Mouse (Mus musculus): ENCODE results near the gene Ctsl. TPM values are rescaled to one million over a fixed set of nuclear protein-coding genes. Genes with fewer than 3 reads are reported as not detected.

Ctsl gene
- polyA plus RNA-seq, 1 experiment from 2014 or later = 117 TPM

GRCm38 (mm10) chr13:64332321-64332720, 38.4 kb downstream of the Ctsl start:
- no peak for ATAC-seq
- WGBS = 83% methylated on average over 6 of the region's 6 CpGs

GRCm38 (mm10) chr13:64322561-64323281, 48.0 kb downstream of the Ctsl start:
- no peaks in the 10 kb centered on the region for H3K27me3 ChIP-seq (replicated peaks; ENCODE audit: control insufficient read depth, insufficient read depth, low read length)
- no peaks in the 10 kb centered on the region for H3K36me3 ChIP-seq (ENCODE audit: control insufficient read depth, insufficient read depth)
- no peaks in the 10 kb centered on the region for H3K9me3 ChIP-seq (ENCODE audit: control insufficient read depth, low read length)
- no peak for ATAC-seq
- H3K4me1 ChIP-seq (replicated peaks; ENCODE audit: control insufficient read depth, insufficient read depth, low read length) = no peaks in the 10 kb centered on the region
- no peak overlapping the region for H3K4me3 ChIP-seq (replicated peaks; ENCODE audit: low read length)
- H3K9ac ChIP-seq (replicated peaks; ENCODE audit: low read depth, low read length) = no peak overlapping the region
- H3K27ac ChIP-seq (ENCODE audit: low read length) = no peak overlapping the region
- no peak overlapping the region for H3K4me2 ChIP-seq (ENCODE audit: low read length)
- 90% methylated on average over 8 of the region's 8 CpGs for WGBS

More at GRCm38 (mm10) chr13:64332321-64332720, 38.4 kb downstream of the Ctsl start:
- Histone ChIP-seq H3K4me2 (ENCODE audit: low read length) (no peak overlapping the region), H3K4me3 (replicated peaks; ENCODE audit: low read length) (no peak overlapping the region), H3K4me1 (replicated peaks; ENCODE audit: control insufficient read depth, insufficient read depth, low read length) (no peaks in the 10 kb centered on the region), H3K9ac (replicated peaks; ENCODE audit: low read depth, low read length) (no peak overlapping the region), H3K27ac (ENCODE audit: low read length) (no peak overlapping the region), H3K36me3 (ENCODE audit: control insufficient read depth, insufficient read depth) (no peaks in the 10 kb centered on the region), H3K27me3 (replicated peaks; ENCODE audit: control insufficient read depth, insufficient read depth, low read length) (no peaks in the 10 kb centered on the region), H3K9me3 (ENCODE audit: control insufficient read depth, low read length) (no peaks in the 10 kb centered on the region)

GRCm38 (mm10) chr13:64320334-64320733, 50.4 kb downstream of the Ctsl start:
- 88% methylated on average over 8 of the region's 8 CpGs for WGBS
- Histone ChIP-seq H3K27ac (ENCODE audit: low read length) (no peak overlapping the region), H3K27me3 (replicated peaks; ENCODE audit: control insufficient read depth, insufficient read depth, low read length) (no peaks in the 10 kb centered on the region), H3K9me3 (ENCODE audit: control insufficient read depth, low read length) (no peaks in the 10 kb centered on the region), H3K4me1 (replicated peaks; ENCODE audit: control insufficient read depth, insufficient read depth, low read length) (no peaks in the 10 kb centered on the region), H3K9ac (replicated peaks; ENCODE audit: low read depth, low read length) (no peak overlapping the region), H3K4me2 (ENCODE audit: low read length) (no peak overlapping the region), H3K36me3 (ENCODE audit: control insufficient read depth, insufficient read depth) (no peaks in the 10 kb centered on the region), H3K4me3 (replicated peaks; ENCODE audit: low read length) (no peak overlapping the region)
- no peak for ATAC-seq

GRCm38 (mm10) chr13:64319782-64320181, 50.9 kb downstream of the Ctsl start:
- no peak for ATAC-seq
- H3K4me1 ChIP-seq (replicated peaks; ENCODE audit: control insufficient read depth, insufficient read depth, low read length) = no peaks in the 10 kb centered on the region
- no peak overlapping the region for H3K4me3 ChIP-seq (replicated peaks; ENCODE audit: low read length)
- no peak overlapping the region for H3K4me2 ChIP-seq (ENCODE audit: low read length)
- H3K36me3 ChIP-seq (ENCODE audit: control insufficient read depth, insufficient read depth) = no peaks in the 10 kb centered on the region
- no peaks in the 10 kb centered on the region for H3K27me3 ChIP-seq (replicated peaks; ENCODE audit: control insufficient read depth, insufficient read depth, low read length)
- H3K9ac ChIP-seq (replicated peaks; ENCODE audit: low read depth, low read length) = no peak overlapping the region
- no peaks in the 10 kb centered on the region for H3K9me3 ChIP-seq (ENCODE audit: control insufficient read depth, low read length)
- H3K27ac ChIP-seq (ENCODE audit: low read length) = no peak overlapping the region

GRCm38 (mm10) chr13:64318355-64318754, 52.3 kb downstream of the Ctsl start:
- H3K4me1 ChIP-seq (replicated peaks; ENCODE audit: control insufficient read depth, insufficient read depth, low read length) = no peaks in the 10 kb centered on the region
- 39% methylated on average over 2 of the region's 2 CpGs for WGBS
- no peaks in the 10 kb centered on the region for H3K27me3 ChIP-seq (replicated peaks; ENCODE audit: control insufficient read depth, insufficient read depth, low read length)
- no peak for ATAC-seq
- no peak overlapping the region for H3K9ac ChIP-seq (replicated peaks; ENCODE audit: low read depth, low read length)
- no peaks in the 10 kb centered on the region for H3K9me3 ChIP-seq (ENCODE audit: control insufficient read depth, low read length)
- no peaks in the 10 kb centered on the region for H3K36me3 ChIP-seq (ENCODE audit: control insufficient read depth, insufficient read depth)
- H3K4me3 ChIP-seq (replicated peaks; ENCODE audit: low read length) = no peak overlapping the region
- H3K27ac ChIP-seq (ENCODE audit: low read length) = no peak overlapping the region
- H3K4me2 ChIP-seq (ENCODE audit: low read length) = no peak overlapping the region

- H3K4me2 ChIP-seq (ENCODE audit: low read length) = no peak overlapping the region
- no peak overlapping the region for H3K27ac ChIP-seq (ENCODE audit: low read length)
- no peak for ATAC-seq
- no peak overlapping the region for H3K9ac ChIP-seq (replicated peaks; ENCODE audit: low read depth, low read length)
- H3K36me3 ChIP-seq (ENCODE audit: control insufficient read depth, insufficient read depth) = no peaks in the 10 kb centered on the region
- no peak overlapping the region for H3K4me3 ChIP-seq (replicated peaks; ENCODE audit: low read length)
- under 1% methylated on average over 3 of the region's 3 CpGs for WGBS
- no peaks in the 10 kb centered on the region for H3K4me1 ChIP-seq (replicated peaks; ENCODE audit: control insufficient read depth, insufficient read depth, low read length)
- no peaks in the 10 kb centered on the region for H3K9me3 ChIP-seq (ENCODE audit: control insufficient read depth, low read length)
- H3K27me3 ChIP-seq (replicated peaks; ENCODE audit: control insufficient read depth, insufficient read depth, low read length) = no peaks in the 10 kb centered on the region
Observed at GRCm38 (mm10) chr13:64315483-64316050, 55.1 kb downstream of the Ctsl start.

GRCm38 (mm10) chr13:64314041-64314440, 56.6 kb downstream of the Ctsl start:
- no peak for ATAC-seq
- no peak overlapping the region for H3K9ac ChIP-seq (replicated peaks; ENCODE audit: low read depth, low read length)
- no peaks in the 10 kb centered on the region for H3K27me3 ChIP-seq (replicated peaks; ENCODE audit: control insufficient read depth, insufficient read depth, low read length)
- H3K4me2 ChIP-seq (ENCODE audit: low read length) = no peak overlapping the region
- H3K4me1 ChIP-seq (replicated peaks; ENCODE audit: control insufficient read depth, insufficient read depth, low read length) = no peaks in the 10 kb centered on the region
- H3K36me3 ChIP-seq (ENCODE audit: control insufficient read depth, insufficient read depth) = no peaks in the 10 kb centered on the region
- no peaks in the 10 kb centered on the region for H3K9me3 ChIP-seq (ENCODE audit: control insufficient read depth, low read length)
- no peak overlapping the region for H3K4me3 ChIP-seq (replicated peaks; ENCODE audit: low read length)
- no peak overlapping the region for H3K27ac ChIP-seq (ENCODE audit: low read length)
- 69% methylated on average over 3 of the region's 3 CpGs for WGBS

GRCm38 (mm10) chr13:64312916-64313289, 57.8 kb downstream of the Ctsl start:
- H3K36me3 ChIP-seq (ENCODE audit: control insufficient read depth, insufficient read depth) = no peaks in the 10 kb centered on the region
- H3K27me3 ChIP-seq (replicated peaks; ENCODE audit: control insufficient read depth, insufficient read depth, low read length) = no peaks in the 10 kb centered on the region
- ATAC-seq = peak; percentile 44; the same call in 1 of the 2 replicates
- H3K4me2 ChIP-seq (ENCODE audit: low read length) = peak overlapping the region; percentile 68
- peak overlapping the region; percentile 25; the same call in 1 of the 2 replicates for H3K9ac ChIP-seq (replicated peaks; ENCODE audit: low read depth, low read length)
- no peaks in the 10 kb centered on the region for H3K9me3 ChIP-seq (ENCODE audit: control insufficient read depth, low read length)
- H3K4me3 ChIP-seq (replicated peaks; ENCODE audit: low read length) = peak overlapping the region; percentile 88
- no peaks in the 10 kb centered on the region for H3K4me1 ChIP-seq (replicated peaks; ENCODE audit: control insufficient read depth, insufficient read depth, low read length)
- no peak overlapping the region for H3K27ac ChIP-seq (ENCODE audit: low read length)
- 0% methylated on average over 2 of the region's 2 CpGs for WGBS

- peak; percentile 89 for ATAC-seq
Observed at GRCm38 (mm10) chr13:64312024-64312915, 58.4 kb downstream of the Ctsl start, which contains the start of gene Aaed1. TSS of gene Aaed1 (minus strand) at chr13:64312710.

More at GRCm38 (mm10) chr13:64312024-64312915, 58.4 kb downstream of the Ctsl start, which contains the start of gene Aaed1:
- H3K27ac ChIP-seq (ENCODE audit: low read length) = peak within 1 kb of the TSS; percentile 73
- under 1% methylated on average over 64 of the region's 74 CpGs for WGBS
- H3K4me3 ChIP-seq (replicated peaks; ENCODE audit: low read length) = peak within 1 kb of the TSS; percentile 88
- peak within 1 kb of the TSS; percentile 69 for H3K9ac ChIP-seq (replicated peaks; ENCODE audit: low read depth, low read length)
- H3K27me3 ChIP-seq (replicated peaks; ENCODE audit: control insufficient read depth, insufficient read depth, low read length) = no peaks in the 10 kb centered on the region
- H3K36me3 ChIP-seq (ENCODE audit: control insufficient read depth, insufficient read depth) = no peaks in the 10 kb centered on the region
- peak within 1 kb of the TSS; percentile 68 for H3K4me2 ChIP-seq (ENCODE audit: low read length)
- H3K9me3 ChIP-seq (ENCODE audit: control insufficient read depth, low read length) = no peaks in the 10 kb centered on the region
- H3K4me1 ChIP-seq (replicated peaks; ENCODE audit: control insufficient read depth, insufficient read depth, low read length) = no peaks in the 10 kb centered on the region
